Mouse (Mus musculus) CD4-positive helper T cell, adult 2 months (primary cell): Measurements from ENCODE around the gene Anks1.
A peak's percentile ranks its signal among the peaks of the same experiment; 100 is the strongest.

ENCODE experiments used
- DNase-seq: peaks from one replicate; pipeline ENCODE4 v3.0.0-alpha.2; 2012; ENCODE audit warnings: low read depth, missing footprints, low spot score

Anks1 gene

GRCm38 (mm10) chr17:27930291-27930690 lies 21.2 kb downstream of the Anks1 start:
- DNase-seq, result no peak

- no peak for DNase-seq
These were observed 22.7 kb downstream of the Anks1 start for GRCm38 (mm10) chr17:27931826-27932225.

GRCm38 (mm10) chr17:27934136-27934910 lies 25.2 kb downstream of the Anks1 start:
- no peak for DNase-seq

GRCm38 (mm10) chr17:27935091-27935490 lies 26.0 kb downstream of the Anks1 start:
- peak; percentile 13 for DNase-seq

GRCm38 (mm10) chr17:27937054-27937615 lies 28.0 kb downstream of the Anks1 start:
- DNase-seq, result no peak

GRCm38 (mm10) chr17:27938121-27938754 lies 29.1 kb downstream of the Anks1 start:
- DNase-seq, result no peak

GRCm38 (mm10) chr17:27939028-27939427 lies 29.9 kb downstream of the Anks1 start:
- no peak for DNase-seq

- DNase-seq, result no peak
These were observed 31.2 kb downstream of the Anks1 start for GRCm38 (mm10) chr17:27940352-27940751.

- DNase-seq, result no peak
These were observed 32.1 kb downstream of the Anks1 start for GRCm38 (mm10) chr17:27941178-27941577.

GRCm38 (mm10) chr17:27941698-27942097 lies 32.6 kb downstream of the Anks1 start:
- DNase-seq, result no peak

- DNase-seq, result no peak
These were observed 33.0 kb downstream of the Anks1 start for GRCm38 (mm10) chr17:27942131-27942530.

GRCm38 (mm10) chr17:27945546-27946216 lies 36.6 kb downstream of the Anks1 start:
- no peak for DNase-seq

- DNase-seq, result no peak
These were observed 37.3 kb downstream of the Anks1 start for GRCm38 (mm10) chr17:27946371-27946770.

GRCm38 (mm10) chr17:27947155-27947554 lies 38.0 kb downstream of the Anks1 start:
- DNase-seq, result no peak

- no peak for DNase-seq
These were observed 44.0 kb downstream of the Anks1 start for GRCm38 (mm10) chr17:27953136-27953535.

- DNase-seq, result no peak
These were observed 45.7 kb downstream of the Anks1 start for GRCm38 (mm10) chr17:27954629-27955402.

GRCm38 (mm10) chr17:27957649-27958048 lies 48.5 kb downstream of the Anks1 start:
- no peak for DNase-seq

GRCm38 (mm10) chr17:27960128-27961111 lies 51.3 kb downstream of the Anks1 start:
- DNase-seq, result no peak

GRCm38 (mm10) chr17:27963120-27963519 lies 54.0 kb downstream of the Anks1 start:
- DNase-seq, result peak; percentile 18

GRCm38 (mm10) chr17:27964607-27965006 lies 55.5 kb downstream of the Anks1 start:
- no peak for DNase-seq
